Mouse (Mus musculus): Measurements from ENCODE around the gene Gm47841. TPM values are rescaled to one million over a fixed set of nuclear protein-coding genes. Genes with fewer than 3 reads are reported as not detected.

Gm47841 gene
- total and polyA plus RNA-seq, 2 experiments from 2014 or later, result not detected

GRCm38 (mm10) chr15:101082236-101082635, 35.0 kb upstream of the Gm47841 start:
- no peak for ATAC-seq (ENCODE audit: low FRiP score)
- Histone ChIP-seq H3K4me2 (ENCODE audit: low read depth, low read length, poor library complexity, severe bottlenecking) (no peak overlapping the region), H3K4me3 (ENCODE audit: low read depth, low read length) (no peak overlapping the region), H3K9ac (replicated peaks; ENCODE audit: low read length, poor library complexity, severe bottlenecking) (no peak overlapping the region), H3K27me3 (ENCODE audit: insufficient read depth, low read length) (no peaks in the 10 kb centered on the region), H3K27ac (ENCODE audit: low read depth, low read length) (no peak overlapping the region), H3K4me1 (ENCODE audit: insufficient read depth, low read length) (0 out of 2 replicates have a peak, but pooled peaks cover 5% of the 10 kb centered on the region), H3K9me3 (ENCODE audit: low read length) (no peaks in the 10 kb centered on the region), H3K36me3 (ENCODE audit: insufficient read depth, low read length) (no peaks in the 10 kb centered on the region)
- no peak for DNase-seq (ENCODE audit: low spot score)
- WGBS, result 70% methylated on average over 4 of the region's 4 CpGs
- TF ChIP-seq CTCF (IDR thresholded peaks at IDR 0.05), result no peak

- Histone ChIP-seq H3K9me3 (ENCODE audit: low read length) (no peaks in the 10 kb centered on the region), H3K36me3 (ENCODE audit: insufficient read depth, low read length) (no peaks in the 10 kb centered on the region), H3K27me3 (ENCODE audit: insufficient read depth, low read length) (no peaks in the 10 kb centered on the region), H3K4me1 (ENCODE audit: insufficient read depth, low read length) (peaks cover 12% of the 10 kb centered on the region; the same call in 1 of the 2 replicates), H3K4me2 (ENCODE audit: low read depth, low read length, poor library complexity, severe bottlenecking) (no peak overlapping the region), H3K9ac (replicated peaks; ENCODE audit: low read length, poor library complexity, severe bottlenecking) (no peak overlapping the region), H3K27ac (ENCODE audit: low read depth, low read length) (no peak overlapping the region), H3K4me3 (ENCODE audit: low read depth, low read length) (no peak overlapping the region)
- ATAC-seq (ENCODE audit: low FRiP score), result no peak
- DNase-seq (ENCODE audit: low spot score), result no peak
- TF ChIP-seq CTCF (IDR thresholded peaks at IDR 0.05), result no peak
- 81% methylated on average over 5 of the region's 7 CpGs for WGBS
These were observed 33.9 kb upstream of the Gm47841 start for GRCm38 (mm10) chr15:101081035-101081548.

GRCm38 (mm10) chr15:101080031-101080520, 32.9 kb upstream of the Gm47841 start:
- Histone ChIP-seq H3K4me2 (ENCODE audit: low read depth, low read length, poor library complexity, severe bottlenecking) (no peak overlapping the region), H3K9me3 (ENCODE audit: low read length) (no peaks in the 10 kb centered on the region), H3K9ac (replicated peaks; ENCODE audit: low read length, poor library complexity, severe bottlenecking) (no peak overlapping the region), H3K4me1 (ENCODE audit: insufficient read depth, low read length) (peaks cover 15% of the 10 kb centered on the region; the same call in 1 of the 2 replicates), H3K27ac (ENCODE audit: low read depth, low read length) (no peak overlapping the region), H3K36me3 (ENCODE audit: insufficient read depth, low read length) (no peaks in the 10 kb centered on the region), H3K27me3 (ENCODE audit: insufficient read depth, low read length) (no peaks in the 10 kb centered on the region), H3K4me3 (ENCODE audit: low read depth, low read length) (no peak overlapping the region)
- 81% methylated on average over 9 of the region's 9 CpGs for WGBS
- no peak for TF ChIP-seq CTCF (IDR thresholded peaks at IDR 0.05)
- ATAC-seq (ENCODE audit: low FRiP score) (no peak), DNase-seq (ENCODE audit: low spot score) (no peak)

- WGBS, result 4% methylated on average over 10 of the region's 30 CpGs
These were observed 31.5 kb upstream of the Gm47841 start for GRCm38 (mm10) chr15:101078731-101079156.

GRCm38 (mm10) chr15:101077813-101078730, 30.9 kb upstream of the Gm47841 start, which contains the start of gene Fignl2:
Gene Fignl2 (minus strand): TSS chr15:101078567.
- H3K9me3 ChIP-seq (ENCODE audit: low read length), result no peaks in the 10 kb centered on the region
- H3K4me3 ChIP-seq (ENCODE audit: low read depth, low read length), result peak within 1 kb of the TSS; percentile 56
- 0 out of 2 replicates have a peak within 1 kb of the TSS, but pooled peaks have one; percentile 38 for H3K27ac ChIP-seq (ENCODE audit: low read depth, low read length)
- H3K4me2 ChIP-seq (ENCODE audit: low read depth, low read length, poor library complexity, severe bottlenecking), result peak within 1 kb of the TSS; percentile 88
- no peak for ATAC-seq (ENCODE audit: low FRiP score)
- no peaks in the 10 kb centered on the region for H3K27me3 ChIP-seq (ENCODE audit: insufficient read depth, low read length)
- no peaks in the 10 kb centered on the region for H3K36me3 ChIP-seq (ENCODE audit: insufficient read depth, low read length)
- TF ChIP-seq CTCF (IDR thresholded peaks at IDR 0.05), result no peak
- under 1% methylated on average over 50 of the region's 96 CpGs for WGBS
- peaks cover 15% of the 10 kb centered on the region; the same call in 1 of the 2 replicates for H3K4me1 ChIP-seq (ENCODE audit: insufficient read depth, low read length)
- H3K9ac ChIP-seq (replicated peaks; ENCODE audit: low read length, poor library complexity, severe bottlenecking), result peak within 1 kb of the TSS; percentile 63
- DNase-seq (ENCODE audit: low spot score), result no peak

More at GRCm38 (mm10) chr15:101078731-101079156, 31.5 kb upstream of the Gm47841 start:
- Histone ChIP-seq H3K9me3 (ENCODE audit: low read length) (no peaks in the 10 kb centered on the region), H3K27me3 (ENCODE audit: insufficient read depth, low read length) (no peaks in the 10 kb centered on the region), H3K27ac (ENCODE audit: low read depth, low read length) (no peak overlapping the region), H3K36me3 (ENCODE audit: insufficient read depth, low read length) (no peaks in the 10 kb centered on the region), H3K4me1 (ENCODE audit: insufficient read depth, low read length) (peaks cover 15% of the 10 kb centered on the region; the same call in 1 of the 2 replicates), H3K4me2 (ENCODE audit: low read depth, low read length, poor library complexity, severe bottlenecking) (peak overlapping the region; percentile 88), H3K4me3 (ENCODE audit: low read depth, low read length) (peak overlapping the region; percentile 56), H3K9ac (replicated peaks; ENCODE audit: low read length, poor library complexity, severe bottlenecking) (peak overlapping the region; percentile 63)
- TF ChIP-seq CTCF (IDR thresholded peaks at IDR 0.05), result peak; percentile 46
- ATAC-seq (ENCODE audit: low FRiP score) (peak; percentile 44; the same call in 1 of the 2 replicates), DNase-seq (ENCODE audit: low spot score) (peak; percentile 48)
